Mouse (Mus musculus) CD4-positive helper T cell, adult 2 months (primary cell): ENCODE measurements around the gene Ifna16.

ENCODE experiments used
- DNase-seq: peaks from one replicate; pipeline ENCODE4 v3.0.0-alpha.2; 2012; ENCODE audit warnings: low read depth, missing footprints, low spot score

Gene Ifna16

GRCm38 (mm10) chr4:88676824-88677223 lies at the start of gene Ifna16:
Gene Ifna16, minus strand, starts transcription at chr4:88676924.
- no peak for DNase-seq

GRCm38 (mm10) chr4:88723497-88724090 lies 46.9 kb upstream of the Ifna16 start:
- DNase-seq = no peak

GRCm38 (mm10) chr4:88721791-88722721 lies 45.3 kb upstream of the Ifna16 start, which contains the start of the genes Gm26566 and Klhl9:
Gene Gm26566, plus strand, starts transcription at chr4:88721805.
Gene Klhl9, minus strand, starts transcription at chr4:88722465.
- DNase-seq = peak; percentile 86

GRCm38 (mm10) chr4:88718715-88719114 lies 42.0 kb upstream of the Ifna16 start:
- DNase-seq = no peak

- DNase-seq = no peak
These were observed 38.3 kb upstream of the Ifna16 start for GRCm38 (mm10) chr4:88715059-88715458.

- no peak for DNase-seq
These were observed 37.6 kb upstream of the Ifna16 start for GRCm38 (mm10) chr4:88714281-88714680.

- no peak for DNase-seq
These were observed 30.6 kb upstream of the Ifna16 start for GRCm38 (mm10) chr4:88707128-88707826.

- no peak for DNase-seq
These were observed 29.2 kb upstream of the Ifna16 start for GRCm38 (mm10) chr4:88705924-88706323.

- DNase-seq = no peak
These were observed 22.6 kb upstream of the Ifna16 start for GRCm38 (mm10) chr4:88699301-88699700.

GRCm38 (mm10) chr4:88698781-88699180 lies 22.1 kb upstream of the Ifna16 start:
- DNase-seq = no peak

GRCm38 (mm10) chr4:88697753-88698152 lies 21.0 kb upstream of the Ifna16 start:
- no peak for DNase-seq

GRCm38 (mm10) chr4:88697108-88697507 lies 20.4 kb upstream of the Ifna16 start:
- DNase-seq = no peak

- DNase-seq = peak; percentile 71
These were observed 19.6 kb upstream of the Ifna16 start for GRCm38 (mm10) chr4:88696237-88696884.

- peak; percentile 52 for DNase-seq
These were observed 16.7 kb upstream of the Ifna16 start for GRCm38 (mm10) chr4:88693392-88693791.

GRCm38 (mm10) chr4:88692537-88692936 lies 15.8 kb upstream of the Ifna16 start:
- peak; percentile 66 for DNase-seq

GRCm38 (mm10) chr4:88691259-88691658 lies 14.5 kb upstream of the Ifna16 start, which contains the start of gene Ifnab:
Gene Ifnab, minus strand, starts transcription at chr4:88691359.
- DNase-seq = no peak

- no peak for DNase-seq
These were observed 7.1 kb upstream of the Ifna16 start, which contains the start of gene Ifna2 for GRCm38 (mm10) chr4:88683812-88684211. Gene Ifna2, minus strand, starts transcription at chr4:88683912.

- DNase-seq = no peak
These were observed 4.6 kb upstream of the Ifna16 start for GRCm38 (mm10) chr4:88681353-88681752.

GRCm38 (mm10) chr4:88680362-88680761 lies 3.6 kb upstream of the Ifna16 start:
- DNase-seq = peak; percentile 38

- DNase-seq = no peak
These were observed 21.3 kb downstream of the Ifna16 start for GRCm38 (mm10) chr4:88655461-88655860.

GRCm38 (mm10) chr4:88653644-88654043 lies 23.1 kb downstream of the Ifna16 start:
- no peak for DNase-seq
